Mouse (Mus musculus) effector memory CD4-positive, alpha-beta T cell, adult 5 months (primary cell): ENCODE results near the gene Ankle2. TPM values are rescaled to one million over a fixed set of nuclear protein-coding genes. Genes with fewer than 3 reads are reported as not detected.

Source experiments
- polyA plus RNA-seq: library from polyadenylated mRNA; unstranded; fragments of 100-300 nt; shearing (Covaris generic); gene quantifications from one replicate; pipeline ENCODE4 v1.2.1, GENCODE M21; 2017

The Ankle2 gene
- 42.4 TPM for polyA plus RNA-seq

GRCm38 (mm10) chr5:110230780-110231461, at the start of gene Ankle2:
TSS of gene Ankle2 (plus strand) at chr5:110231004.

GRCm38 (mm10) chr5:110269141-110270101, 38.6 kb downstream of the Ankle2 start, which contains the start of gene Pgam5:
TSS of gene Pgam5 (minus strand) at chr5:110269913.

DNA sequence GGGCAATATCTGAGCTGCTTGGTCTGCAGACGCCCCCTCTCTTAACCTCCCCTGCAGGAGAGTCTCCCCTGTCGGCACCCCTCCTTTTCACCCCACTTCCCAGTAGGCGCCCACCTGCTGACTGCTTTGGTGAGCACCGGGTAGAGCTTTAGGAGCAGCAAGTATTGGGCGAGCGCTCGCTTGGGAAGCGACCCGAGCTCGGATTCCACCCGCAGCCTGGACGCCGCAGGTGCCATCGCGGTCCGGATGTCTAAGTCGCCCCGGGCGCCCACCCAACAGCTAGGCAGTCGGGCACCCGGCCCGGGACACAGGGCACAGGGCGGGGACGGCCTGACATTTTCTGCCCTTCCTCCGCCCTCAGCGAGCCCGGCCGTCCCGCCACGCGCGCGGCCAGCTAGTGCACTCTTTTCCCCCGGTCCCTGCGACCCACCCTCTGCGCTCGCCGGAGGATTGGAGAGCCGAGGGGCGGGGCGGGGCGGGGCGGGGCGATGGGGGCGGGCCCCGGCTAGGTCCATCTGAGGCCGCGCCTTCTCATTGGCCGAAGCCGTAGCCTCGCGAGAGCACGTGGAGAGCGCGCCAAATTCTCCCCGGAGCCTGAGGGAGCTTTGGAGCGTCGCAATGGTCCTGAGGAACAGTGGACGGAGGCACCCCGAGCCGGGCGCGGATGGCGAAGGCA, 55.1 kb downstream of the Ankle2 start, which contains the start of the genes Pxmp2 and Pole:
Gene Pxmp2, minus strand, starts transcription at position 417 of the 676 bp plus-strand sequence.
Gene Pole, plus strand, starts transcription at position 537 of the 676 bp plus-strand sequence.

Other genes starting within 250 kb of the Ankle2 start
- gene Zfp932, start 234.5 kb upstream of the Ankle2 start, polyA plus RNA-seq: 15.0 TPM
- 5.7 TPM for gene Gm17655, start 158.5 kb upstream of the Ankle2 start, polyA plus RNA-seq
- gene Gm35315, start 136.6 kb upstream of the Ankle2 start, polyA plus RNA-seq: 0.67 TPM
- 2.4 TPM for gene Plcxd1, start 131.0 kb upstream of the Ankle2 start, polyA plus RNA-seq
- 60.4 TPM for gene Gtpbp6, start 122.8 kb upstream of the Ankle2 start, polyA plus RNA-seq
- 2.3 TPM for gene Zfp605, start 120.9 kb upstream of the Ankle2 start, polyA plus RNA-seq
- 52.6 TPM for gene Chfr, start 95.2 kb upstream of the Ankle2 start, polyA plus RNA-seq
- 32.7 TPM for gene Golga3, start 54.3 kb upstream of the Ankle2 start, polyA plus RNA-seq
- 47.5 TPM for gene Pgam5, start 38.9 kb downstream of the Ankle2 start, polyA plus RNA-seq
- 2.6 TPM for gene Pxmp2, start 55.2 kb downstream of the Ankle2 start, polyA plus RNA-seq
- 3.4 TPM for gene Pole, start 55.3 kb downstream of the Ankle2 start, polyA plus RNA-seq
- gene P2rx2, start 112.2 kb downstream of the Ankle2 start, polyA plus RNA-seq: not detected
- gene Lrcol1, start 113.7 kb downstream of the Ankle2 start, polyA plus RNA-seq: not detected
- 93.7 TPM for gene Fbrsl1, start 217.5 kb downstream of the Ankle2 start, polyA plus RNA-seq